Mouse (Mus musculus) heart, postnatal 4 days (tissue): Measurements from ENCODE around the gene Mpg. TPM values are rescaled to one million over a fixed set of nuclear protein-coding genes. Genes with fewer than 3 reads are reported as not detected.
"Not testable (repeated sequence)": the region's sequence is repeated elsewhere in the genome, so short reads cannot be mapped to it uniquely, and the experiment has no call there.

Experiments
- DNase-seq: peaks from one replicate; pipeline ENCODE4 v3.0.0; 2021
- total RNA-seq, 2 experiments: library from RNA; stranded (reverse); gene quantifications; 2 replicates each; pipeline ENCODE4 v1.2.3; 2021

The Mpg gene
- 10 to 100 TPM; 10.4 to 11.3 TPM for total RNA-seq

GRCm38 (mm10) chr11:32226124-32226871, at the start of gene Mpg:
Gene Mpg, plus strand, starts transcription at chr11:32226505.
- DNase-seq: peak; percentile 92

- DNase-seq: no peak
Observed at GRCm38 (mm10) chr11:32178506-32178905, 47.8 kb upstream of the Mpg start.

GRCm38 (mm10) chr11:32181246-32181645, 45.1 kb upstream of the Mpg start:
- no peak for DNase-seq

GRCm38 (mm10) chr11:32181973-32182868, 44.1 kb upstream of the Mpg start:
- peak; percentile 89 for DNase-seq

- DNase-seq: peak; percentile 1
Observed at GRCm38 (mm10) chr11:32184469-32184868, 41.8 kb upstream of the Mpg start.

- DNase-seq: peak; percentile 1
Observed at GRCm38 (mm10) chr11:32186031-32186430, 40.3 kb upstream of the Mpg start.

GRCm38 (mm10) chr11:32187256-32187655, 39.0 kb upstream of the Mpg start:
- peak; percentile 2 for DNase-seq

GRCm38 (mm10) chr11:32188881-32189280, 37.4 kb upstream of the Mpg start:
- no peak for DNase-seq

- no peak for DNase-seq
Observed at GRCm38 (mm10) chr11:32189434-32189833, 36.9 kb upstream of the Mpg start.

GRCm38 (mm10) chr11:32190119-32190518, 36.2 kb upstream of the Mpg start:
- DNase-seq: no peak

GRCm38 (mm10) chr11:32190603-32191110, 35.6 kb upstream of the Mpg start:
- no peak for DNase-seq

- no peak for DNase-seq
Observed at GRCm38 (mm10) chr11:32193156-32193555, 33.1 kb upstream of the Mpg start.

- no peak for DNase-seq
Observed at GRCm38 (mm10) chr11:32194086-32194485, 32.2 kb upstream of the Mpg start.

- DNase-seq: no peak
Observed at GRCm38 (mm10) chr11:32194626-32195025, 31.7 kb upstream of the Mpg start.

GRCm38 (mm10) chr11:32195867-32196540, 30.3 kb upstream of the Mpg start:
- peak; percentile 3 for DNase-seq

- peak; percentile 3 for DNase-seq
Observed at GRCm38 (mm10) chr11:32196727-32197126, 29.6 kb upstream of the Mpg start.

GRCm38 (mm10) chr11:32197766-32198165, 28.5 kb upstream of the Mpg start:
- DNase-seq: no peak

- peak; percentile 2 for DNase-seq
Observed at GRCm38 (mm10) chr11:32198256-32198955, 27.9 kb upstream of the Mpg start.

GRCm38 (mm10) chr11:32199230-32199629, 27.1 kb upstream of the Mpg start:
- peak; percentile 2 for DNase-seq

- peak; percentile 3 for DNase-seq
Observed at GRCm38 (mm10) chr11:32200075-32200601, 26.2 kb upstream of the Mpg start, which contains the start of gene Il9r. Gene Il9r, minus strand, starts transcription at chr11:32200279.

- not testable (repeated sequence) for DNase-seq
Observed at GRCm38 (mm10) chr11:32200992-32201391, 25.3 kb upstream of the Mpg start.
